Mouse (Mus musculus) ES-Bruce4 (cell line): ENCODE measurements around the gene H2al1a.

Source experiments
- CTCF ChIP-seq: IDR thresholded peaks from one replicate; pipeline ENCODE4 v1.8.1; 2011; ENCODE audit warnings: low read depth, low read length
- EP300 ChIP-seq: IDR thresholded peaks from 2 replicates; pipeline ENCODE4 v1.6.1; 2011; ENCODE audit warnings: low read depth, low read length; ENCODE audit not compliant: insufficient read depth
- POLR2A ChIP-seq: IDR thresholded peaks from one replicate; pipeline ENCODE4 v1.8.1; 2011; ENCODE audit warnings: low read length; ENCODE audit not compliant: insufficient read depth

GRCm38 (mm10) chrX:11250155-11250554, 48.9 kb upstream of the H2al1a start:
- TF ChIP-seq POLR2A (no peak), CTCF (no peak), EP300 (no peak)
